ENCODE assay signal across 8 mouse cellular contexts in genomic region chr16:18426215-18426791, GRCm38 (mm10). TPM values are rescaled to one million over a fixed set of nuclear protein-coding genes. Genes with fewer than 3 reads are reported as not detected.
DNase-seq lines count a peak whose midpoint lies in the region; ATAC-seq and TF ChIP-seq lines count a peak whose summit lies in the region.

Gene Txnrd2 (plus strand): TSS chr16:18426384.

- peak within 1 kb of the TSS; percentile 87 for H3K4me3 ChIP-seq in forebrain, embryonic 11.5 days (ENCODE audit: low read depth, low read length)
- peak within 1 kb of the TSS; percentile 78 for H3K4me3 ChIP-seq in heart, embryonic 16.5 days (ENCODE audit: low read length)
- H3K4me3 ChIP-seq in liver, postnatal 0 days (ENCODE audit: low read depth, low read length), result peak within 1 kb of the TSS; percentile 83
- H3K4me3 ChIP-seq in neural tube, embryonic 13.5 days, result peak within 1 kb of the TSS; percentile 75
- H3K4me3 ChIP-seq in testis, adult 2 months (ENCODE audit: control insufficient read depth, low read depth, low read length), result peak within 1 kb of the TSS; percentile 92

- peak; percentile 70 for TF ChIP-seq POLR2A in testis, adult 2 months (IDR thresholded peaks at IDR 0.05; ENCODE audit: control insufficient read depth, low read depth, low read length)

- no peaks in the 10 kb centered on the region; the same call in 1 of the 2 replicates for H3K36me3 ChIP-seq in forebrain, embryonic 11.5 days (ENCODE audit: control insufficient read depth, insufficient read depth, low read length)
- H3K36me3 ChIP-seq in heart, embryonic 16.5 days (ENCODE audit: control insufficient read depth, insufficient read depth), result peaks cover 13% of the 10 kb centered on the region
- peaks cover 25% of the 10 kb centered on the region for H3K36me3 ChIP-seq in liver, postnatal 0 days (replicated peaks; ENCODE audit: insufficient read depth, low read length)
- peaks cover 20% of the 10 kb centered on the region for H3K36me3 ChIP-seq in neural tube, embryonic 13.5 days
- H3K36me3 ChIP-seq in testis, adult 2 months (ENCODE audit: control insufficient read depth, insufficient read depth, low read length), result no peaks in the 10 kb centered on the region

- DNase-seq in c-Kit-negative CD71-positive TER-119-positive erythroid progenitor cells, embryonic 14.5 days (ENCODE audit: low read depth, low spot score), result peak; percentile 69
- DNase-seq in forebrain, embryonic 11.5 days (ENCODE audit: low spot score), result peak; percentile 83
- DNase-seq in kidney, postnatal 36 days, result peak; percentile 74 to 87
- peak; percentile 90 for DNase-seq in liver, postnatal 0 days

- peak; percentile 85 for ATAC-seq in CD4-positive, CD25-positive, alpha-beta regulatory T cell, adult 4 months
- ATAC-seq in forebrain, embryonic 11.5 days (replicated peaks; ENCODE audit: low FRiP score), result peak; percentile 89
- ATAC-seq in heart, embryonic 16.5 days (replicated peaks; ENCODE audit: extremely low read depth, insufficient read depth, low FRiP score), result peak; percentile 78
- ATAC-seq in liver, postnatal 0 days, result peak; percentile 75
- ATAC-seq in neural tube, embryonic 13.5 days (ENCODE audit: low read depth), result peak; percentile 83

- peak; percentile 77 for TF ChIP-seq CTCF in liver, postnatal 0 days (IDR thresholded peaks at IDR 0.05; ENCODE audit: low read depth)
- 0 out of 2 replicates have a peak, but pooled peaks have one; percentile 19 for TF ChIP-seq CTCF in testis, adult 2 months (IDR thresholded peaks at IDR 0.05; ENCODE audit: control insufficient read depth, insufficient read depth, insufficient replicate concordance, low read depth, low read length)

- H3K9me3 ChIP-seq in forebrain, embryonic 11.5 days (ENCODE audit: control insufficient read depth, low read length), result no peaks in the 10 kb centered on the region
- no peaks in the 10 kb centered on the region for H3K9me3 ChIP-seq in heart, embryonic 16.5 days (replicated peaks; ENCODE audit: control insufficient read depth, low read length)
- no peaks in the 10 kb centered on the region for H3K9me3 ChIP-seq in liver, postnatal 0 days (ENCODE audit: low read length)
- H3K9me3 ChIP-seq in neural tube, embryonic 13.5 days, result no peaks in the 10 kb centered on the region

- no peaks in the 10 kb centered on the region for H3K27me3 ChIP-seq in forebrain, embryonic 11.5 days (ENCODE audit: control insufficient read depth, insufficient read depth, low read length)
- H3K27me3 ChIP-seq in heart, embryonic 16.5 days (ENCODE audit: control insufficient read depth, insufficient read depth, low read length), result no peaks in the 10 kb centered on the region
- no peaks in the 10 kb centered on the region for H3K27me3 ChIP-seq in liver, postnatal 0 days (ENCODE audit: insufficient read depth, low read length)
- H3K27me3 ChIP-seq in neural tube, embryonic 13.5 days, result no peaks in the 10 kb centered on the region
- no peaks in the 10 kb centered on the region for H3K27me3 ChIP-seq in testis, adult 2 months (ENCODE audit: control insufficient read depth, insufficient read depth, low read length)

- under 1% methylated on average over 51 of the region's 52 CpGs for WGBS in forebrain, embryonic 11.5 days
- under 1% methylated on average over 52 of the region's 52 CpGs for WGBS in heart, embryonic 16.5 days
- under 1% methylated on average over 52 of the region's 52 CpGs for WGBS in liver, postnatal 0 days (ENCODE audit: insufficient replicate concordance)
- WGBS in neural tube, embryonic 13.5 days, result 2% methylated on average over 50 of the region's 52 CpGs

- H3K4me1 ChIP-seq in forebrain, embryonic 11.5 days (replicated peaks; ENCODE audit: control insufficient read depth, insufficient read depth, low read length), result 0 out of 2 replicates have a peak, but pooled peaks cover 6% of the 10 kb centered on the region
- H3K4me1 ChIP-seq in heart, embryonic 16.5 days (ENCODE audit: control insufficient read depth, insufficient read depth, low read length), result peaks cover 37% of the 10 kb centered on the region
- H3K4me1 ChIP-seq in liver, postnatal 0 days (ENCODE audit: insufficient read depth), result peaks cover 40% of the 10 kb centered on the region
- peaks cover 37% of the 10 kb centered on the region for H3K4me1 ChIP-seq in neural tube, embryonic 13.5 days (replicated peaks)
- peaks cover 13% of the 10 kb centered on the region for H3K4me1 ChIP-seq in testis, adult 2 months (ENCODE audit: control insufficient read depth, insufficient read depth, low read length)

- peak within 1 kb of the TSS; percentile 86 for H3K4me2 ChIP-seq in forebrain, embryonic 11.5 days (ENCODE audit: low read depth, low read length, severe bottlenecking)
- peak within 1 kb of the TSS; percentile 96 for H3K4me2 ChIP-seq in heart, embryonic 16.5 days (ENCODE audit: low read depth, low read length)
- peak within 1 kb of the TSS; percentile 89 for H3K4me2 ChIP-seq in liver, postnatal 0 days (ENCODE audit: low read depth, low read length)
- peak within 1 kb of the TSS; percentile 79 for H3K4me2 ChIP-seq in neural tube, embryonic 13.5 days

- peak within 1 kb of the TSS; percentile 18; the same call in 1 of the 2 replicates for H3K27ac ChIP-seq in forebrain, embryonic 11.5 days (ENCODE audit: low read depth, low read length)
- H3K27ac ChIP-seq in heart, embryonic 16.5 days (ENCODE audit: low read length), result peak within 1 kb of the TSS; percentile 81
- peak within 1 kb of the TSS; percentile 95 for H3K27ac ChIP-seq in liver, postnatal 0 days (ENCODE audit: low read depth)
- H3K27ac ChIP-seq in neural tube, embryonic 13.5 days (replicated peaks), result peak within 1 kb of the TSS; percentile 70
- peak within 1 kb of the TSS; percentile 79 for H3K27ac ChIP-seq in testis, adult 2 months (ENCODE audit: control insufficient read depth, insufficient read depth, low read depth, low read length)

- H3K9ac ChIP-seq in forebrain, embryonic 11.5 days (ENCODE audit: low read length), result peak within 1 kb of the TSS; percentile 89
- H3K9ac ChIP-seq in heart, embryonic 16.5 days (ENCODE audit: low read length), result peak within 1 kb of the TSS; percentile 85
- peak within 1 kb of the TSS; percentile 89 for H3K9ac ChIP-seq in liver, postnatal 0 days (replicated peaks)
- peak within 1 kb of the TSS; percentile 87 for H3K9ac ChIP-seq in neural tube, embryonic 13.5 days

- TF ChIP-seq EP300 in liver, postnatal 0 days (IDR thresholded peaks at IDR 0.05; ENCODE audit: low read depth), result no peak

RNA-seq across cellular contexts. Expression of gene Txnrd2, which starts in this region (rescaled TPM):
- polyA plus RNA-seq in CD4-positive, CD25-positive, alpha-beta regulatory T cell, adult 4 months (2017; shearing (Covaris generic)), result 10 to 100 TPM; 21.7 to 26.7 TPM
- 24.8 and 26.7 TPM in 2 replicates for polyA plus RNA-seq in forebrain, embryonic 11.5 days (2014; fragmentation: Nextera tagmentation; extraction: Ambion mirVana)
- polyA plus RNA-seq in heart, embryonic 16.5 days (2015; fragmentation: Nextera tagmentation; extraction: Ambion mirVana), result 38.4 and 39.6 TPM in 2 replicates
- 51.2 and 53.3 TPM in 2 replicates for polyA plus RNA-seq in liver, postnatal 0 days (2015; fragmentation: Nextera tagmentation; extraction: Ambion mirVana)
- polyA plus RNA-seq in neural tube, embryonic 13.5 days (2015; fragmentation: Nextera tagmentation; extraction: Ambion mirVana), result 20.3 and 22.8 TPM in 2 replicates
- 4.3 and 4.5 TPM in 2 replicates for polyA plus RNA-seq in testis, adult 2 months (2012; rRNA removed)

Comparison
In these comparisons a context has a peak if more than half of its experiments do, and no peak if none do; other contexts are left out.
1. Peak in every context shown above with its lines: DNase-seq, ATAC-seq, H3K4me3 ChIP-seq and H3K27ac ChIP-seq.
2. H3K27ac ChIP-seq: peak in every context shown above with its lines; median percentile 95 in liver, postnatal 0 days; 81 in heart, embryonic 16.5 days; 79 in testis, adult 2 months; 70 in neural tube, embryonic 13.5 days; 18 in forebrain, embryonic 11.5 days.